Mouse (Mus musculus) brain, embryonic 14.5 days (tissue): ENCODE measurements around the gene Medag.

Source experiments
- CTCF ChIP-seq: fragments of 200-500 bp; IDR thresholded peaks from 2 replicates; pipeline ENCODE4 v1.5.1; 2012; ENCODE audit warnings: inconsistent platforms, mild to moderate bottlenecking, moderate library complexity, borderline replicate concordance; ENCODE audit not compliant: insufficient read depth, insufficient read length; ENCODE audit errors: extremely low read depth
- POLR2A ChIP-seq: fragments of 200-500 bp; IDR thresholded peaks from 2 replicates; pipeline ENCODE4 v1.6.1; 2012; ENCODE audit warnings: mild to moderate bottlenecking, inconsistent platforms, borderline replicate concordance; ENCODE audit not compliant: poor library complexity, insufficient read depth, insufficient read length, severe bottlenecking; ENCODE audit errors: extremely low read depth

DNA sequence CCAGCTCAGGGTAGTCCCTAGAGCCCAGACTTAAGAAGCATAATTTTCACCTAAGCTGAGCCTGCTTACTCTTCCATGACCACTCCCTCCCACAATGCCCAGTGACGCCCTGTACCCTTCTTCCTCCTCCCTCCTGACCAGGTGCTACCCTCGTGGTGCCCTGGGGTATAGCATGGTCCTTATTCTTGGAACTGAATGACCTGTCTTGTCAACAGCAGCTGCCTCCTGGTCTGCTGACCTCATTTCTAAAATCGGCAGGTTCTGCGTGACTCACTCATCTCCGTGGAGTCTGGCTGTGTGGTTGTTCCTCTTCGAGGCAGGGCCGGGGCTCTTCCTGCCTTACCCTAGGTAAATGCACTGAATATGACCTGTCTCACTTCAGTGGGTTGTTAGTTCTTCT is 37.5 kb upstream of the Medag start:
- TF ChIP-seq CTCF (no peak), POLR2A (no peak)
